Mouse (Mus musculus) spleen, adult 2 months (tissue): Measurements from ENCODE around the gene Cant1. TPM values are rescaled to one million over a fixed set of nuclear protein-coding genes. Genes with fewer than 3 reads are reported as not detected.
A peak's percentile ranks its signal among the peaks of the same experiment; 100 is the strongest.

Experiments
- DNase-seq, 2 experiments: peaks; one replicate each; pipeline versions ENCODE4 v3.0.0 to v3.0.0-alpha.2; 2012 to 2021; ENCODE audit warnings: low spot score in 2 of 2, low read depth in 1 of 2
- H3K27ac ChIP-seq: fragments of 200-500 bp; 2 replicates; pipeline ENCODE4 v1.5.1; 2012; ENCODE audit warnings: low read length, inconsistent platforms; ENCODE audit not compliant: insufficient read depth
- H3K27me3 ChIP-seq: fragments of 200-500 bp; 2 replicates; pipeline ENCODE4 v1.6.1; 2012; ENCODE audit warnings: mild to moderate bottlenecking, moderate library complexity, low read length, inconsistent platforms; ENCODE audit not compliant: control insufficient read depth, insufficient read depth
- H3K36me3 ChIP-seq: fragments of 200-500 bp; 2 replicates; pipeline ENCODE4 v1.6.1; 2012; ENCODE audit warnings: mild to moderate bottlenecking, low read length, inconsistent platforms; ENCODE audit not compliant: control insufficient read depth, insufficient read depth
- H3K4me1 ChIP-seq: fragments of 200-500 bp; 2 replicates; pipeline ENCODE4 v1.6.1; 2011; ENCODE audit warnings: inconsistent platforms; ENCODE audit not compliant: control insufficient read depth, insufficient read depth, insufficient read length
- H3K4me3 ChIP-seq: fragments of 200-500 bp; 2 replicates; pipeline ENCODE4 v1.5.1; 2011; ENCODE audit warnings: mild to moderate bottlenecking, inconsistent platforms; ENCODE audit not compliant: insufficient read depth, insufficient read length; ENCODE audit errors: extremely low read depth
- CTCF ChIP-seq: fragments of 200-500 bp; IDR thresholded peaks from 2 replicates; pipeline ENCODE4 v1.5.1; 2011; ENCODE audit warnings: mild to moderate bottlenecking, inconsistent platforms; ENCODE audit not compliant: insufficient read depth, insufficient read length, insufficient replicate concordance; ENCODE audit errors: extremely low read depth
- POLR2A ChIP-seq: fragments of 200-500 bp; IDR thresholded peaks from 2 replicates; pipeline ENCODE4 v1.6.1; 2011; ENCODE audit warnings: low read depth, low read length, inconsistent platforms
- WGBS: fragments of 180-500 bp; shearing (Covaris S2); methylation state at CpG from one replicate; pipeline ENCODE4 v1.1.7; 2018; 5-methylcytosine and 5-hydroxymethylcytosine counted together
- polyA plus RNA-seq: library from polyadenylated mRNA; depleted of rRNA; stranded (reverse); fragments of >200 nt; gene quantifications from 2 replicates; pipeline ENCODE4 v1.2.3, GENCODE M21; 2012

Gene Cant1
- polyA plus RNA-seq, 1 experiment = 42.7 TPM

- Histone ChIP-seq H3K27ac (no peak overlapping the region), H3K36me3 (no peaks in the 10 kb centered on the region), H3K27me3 (no peaks in the 10 kb centered on the region), H3K4me3 (no peak overlapping the region), H3K4me1 (no peaks in the 10 kb centered on the region)
- TF ChIP-seq CTCF (no peak), POLR2A (no peak)
- WGBS = 90% methylated on average over 5 of the region's 5 CpGs
- DNase-seq = no peak
These were observed 49.6 kb downstream of the Cant1 start for GRCm38 (mm10) chr11:118369251-118369650.

GRCm38 (mm10) chr11:118368330-118368729 is 50.6 kb downstream of the Cant1 start:
- H3K4me3 ChIP-seq = no peak overlapping the region
- no peak for DNase-seq
- WGBS = 65% methylated on average over 3 of the region's 3 CpGs
- TF ChIP-seq CTCF = no peak
- no peak overlapping the region for H3K27ac ChIP-seq
- H3K27me3 ChIP-seq = no peaks in the 10 kb centered on the region
- H3K36me3 ChIP-seq = no peaks in the 10 kb centered on the region
- peaks cover 1% of the 10 kb centered on the region; the same call in 1 of the 2 replicates for H3K4me1 ChIP-seq

GRCm38 (mm10) chr11:118366559-118366958 is 52.3 kb downstream of the Cant1 start:
- Histone ChIP-seq H3K4me3 (no peak overlapping the region), H3K27ac (no peak overlapping the region), H3K4me1 (peaks cover 9% of the 10 kb centered on the region; the same call in 1 of the 2 replicates), H3K36me3 (no peaks in the 10 kb centered on the region), H3K27me3 (no peaks in the 10 kb centered on the region)
- whole genome bisulfite sequencing = 89% methylated on average over 8 of the region's 8 CpGs
- TF ChIP-seq CTCF = no peak
- no peak for TF ChIP-seq POLR2A
- DNase-seq = no peak

GRCm38 (mm10) chr11:118366108-118366507 is 52.8 kb downstream of the Cant1 start:
- H3K4me1 ChIP-seq = peaks cover 9% of the 10 kb centered on the region; the same call in 1 of the 2 replicates
- no peaks in the 10 kb centered on the region for H3K27me3 ChIP-seq
- no peak for TF ChIP-seq POLR2A
- TF ChIP-seq CTCF = no peak
- no peak for DNase-seq
- H3K36me3 ChIP-seq = no peaks in the 10 kb centered on the region
- no peak overlapping the region for H3K27ac ChIP-seq
- WGBS = 86% methylated on average over 3 of the region's 3 CpGs
- H3K4me3 ChIP-seq = no peak overlapping the region

- Histone ChIP-seq H3K27ac (no peak overlapping the region), H3K4me1 (peaks cover 9% of the 10 kb centered on the region; the same call in 1 of the 2 replicates), H3K4me3 (no peak overlapping the region), H3K27me3 (no peaks in the 10 kb centered on the region), H3K36me3 (no peaks in the 10 kb centered on the region)
- TF ChIP-seq POLR2A = no peak
- TF ChIP-seq CTCF = no peak
- DNase-seq = no peak
- WGBS = 88% methylated on average over 7 of the region's 7 CpGs
These were observed 53.7 kb downstream of the Cant1 start for GRCm38 (mm10) chr11:118365171-118365570.

- no peak for DNase-seq
- WGBS = 88% methylated on average over 4 of the region's 4 CpGs
- TF ChIP-seq POLR2A = no peak
- TF ChIP-seq CTCF = no peak
- H3K36me3 ChIP-seq = no peaks in the 10 kb centered on the region
- peaks cover 9% of the 10 kb centered on the region; the same call in 1 of the 2 replicates for H3K4me1 ChIP-seq
- no peaks in the 10 kb centered on the region for H3K27me3 ChIP-seq
- H3K27ac ChIP-seq = no peak overlapping the region
- H3K4me3 ChIP-seq = no peak overlapping the region
These were observed 54.9 kb downstream of the Cant1 start for GRCm38 (mm10) chr11:118364021-118364420.

- H3K27me3 ChIP-seq = no peaks in the 10 kb centered on the region
- 6% methylated on average over 8 of the region's 8 CpGs for WGBS
- H3K36me3 ChIP-seq = no peaks in the 10 kb centered on the region
- H3K4me1 ChIP-seq = peaks cover 9% of the 10 kb centered on the region; the same call in 1 of the 2 replicates
- H3K27ac ChIP-seq = peak overlapping the region; percentile 86
- DNase-seq = no peak
- no peak overlapping the region for H3K4me3 ChIP-seq
- TF ChIP-seq POLR2A (no peak), CTCF (no peak)
These were observed 55.8 kb downstream of the Cant1 start for GRCm38 (mm10) chr11:118362971-118363518.
